8 mouse cellular contexts compared by ENCODE assay signal in genomic region chrX:162760958-162761515, GRCm38 (mm10). TPM values are rescaled to one million over a fixed set of nuclear protein-coding genes. Genes with fewer than 3 reads are reported as not detected.
A peak's percentile ranks its signal among the peaks of the same experiment; 100 is the strongest.
DNase-seq lines count a peak whose midpoint lies in the region; ATAC-seq and TF ChIP-seq lines count a peak whose summit lies in the region.

No protein-coding gene starts in this region.

- 14% methylated on average over 36 of the region's 50 CpGs for WGBS in heart, embryonic 12.5 days
- 18% methylated on average over 39 of the region's 50 CpGs for WGBS in embryonic facial prominence, embryonic 13.5 days
- 19% methylated on average over 37 of the region's 50 CpGs for WGBS in hindbrain, embryonic 15.5 days
- WGBS in liver, embryonic 12.5 days (ENCODE audit: insufficient replicate concordance) = 14% methylated on average over 35 of the region's 50 CpGs
- 23% methylated on average over 42 of the region's 50 CpGs for WGBS in olfactory bulb, adult 2 months

- H3K9me3 ChIP-seq in heart, embryonic 12.5 days (replicated peaks) = no peaks in the 10 kb centered on the region
- H3K9me3 ChIP-seq in MEL (replicated peaks; ENCODE audit: insufficient read depth, low read length) = no peaks in the 10 kb centered on the region
- no peaks in the 10 kb centered on the region for H3K9me3 ChIP-seq in embryonic facial prominence, embryonic 13.5 days
- H3K9me3 ChIP-seq in hindbrain, embryonic 15.5 days = no peaks in the 10 kb centered on the region
- no peaks in the 10 kb centered on the region for H3K9me3 ChIP-seq in liver, embryonic 12.5 days (replicated peaks)

- TF ChIP-seq CTCF in MEL (IDR thresholded peaks at IDR 0.05 in 2 of 3, conservative IDR thresholded peaks at IDR 0.05 in 1 of 3; ENCODE audit: control insufficient read depth in 1 of 3, insufficient read depth in 1 of 3, low read depth in 2 of 3, low read length in 3 of 3, poor library complexity in 1 of 3, severe bottlenecking in 1 of 3) = no peak
- TF ChIP-seq CTCF in olfactory bulb, adult 2 months (IDR thresholded peaks at IDR 0.05; ENCODE audit: insufficient read depth, low read depth, low read length) = no peak

- peak overlapping the region; percentile 65 for H3K4me2 ChIP-seq in heart, embryonic 12.5 days
- H3K4me2 ChIP-seq in embryonic facial prominence, embryonic 13.5 days = peak overlapping the region; percentile 60
- H3K4me2 ChIP-seq in hindbrain, embryonic 15.5 days = peak overlapping the region; percentile 59
- H3K4me2 ChIP-seq in liver, embryonic 12.5 days = peak overlapping the region; percentile 76

- H3K9ac ChIP-seq in heart, embryonic 12.5 days = peak overlapping the region; percentile 87
- H3K9ac ChIP-seq in MEL (ENCODE audit: control insufficient read depth, low read depth, low read length, poor library complexity, severe bottlenecking) = peak overlapping the region; percentile 100
- peak overlapping the region; percentile 83 for H3K9ac ChIP-seq in embryonic facial prominence, embryonic 13.5 days
- H3K9ac ChIP-seq in hindbrain, embryonic 15.5 days = peak overlapping the region; percentile 62
- peak overlapping the region; percentile 86 for H3K9ac ChIP-seq in liver, embryonic 12.5 days

- H3K4me1 ChIP-seq in heart, embryonic 12.5 days (replicated peaks) = 0 out of 2 replicates have a peak, but pooled peaks cover 2% of the 10 kb centered on the region
- H3K4me1 ChIP-seq in MEL (ENCODE audit: control insufficient read depth in 1 of 2, insufficient read depth in 2 of 2, low read length in 2 of 2) = peaks cover 2 to 6% of the 10 kb centered on the region in 2 experiments
- H3K4me1 ChIP-seq in embryonic facial prominence, embryonic 13.5 days = peaks cover 7% of the 10 kb centered on the region; the same call in 1 of the 2 replicates
- peaks cover 8% of the 10 kb centered on the region; the same call in 1 of the 2 replicates for H3K4me1 ChIP-seq in hindbrain, embryonic 15.5 days (replicated peaks)
- H3K4me1 ChIP-seq in liver, embryonic 12.5 days = peaks cover 18% of the 10 kb centered on the region
- H3K4me1 ChIP-seq in olfactory bulb, adult 2 months (ENCODE audit: control insufficient read depth, insufficient read depth, low read length) = peaks cover 5% of the 10 kb centered on the region

- no peak for TF ChIP-seq RAD21 in MEL (IDR thresholded peaks at IDR 0.05; ENCODE audit: low read depth, low read length)

- H3K36me3 ChIP-seq in heart, embryonic 12.5 days = peaks cover 14% of the 10 kb centered on the region
- peaks cover 25 to 31% of the 10 kb centered on the region in 2 experiments for H3K36me3 ChIP-seq in MEL (ENCODE audit: control insufficient read depth in 1 of 2, insufficient read depth in 2 of 2, low read length in 2 of 2)
- no peaks in the 10 kb centered on the region for H3K36me3 ChIP-seq in embryonic facial prominence, embryonic 13.5 days
- no peaks in the 10 kb centered on the region for H3K36me3 ChIP-seq in hindbrain, embryonic 15.5 days
- H3K36me3 ChIP-seq in liver, embryonic 12.5 days = peaks cover 22% of the 10 kb centered on the region

- no peak for ATAC-seq in heart, embryonic 12.5 days (ENCODE audit: insufficient number of reproducible peaks, low FRiP score)
- ATAC-seq in embryonic facial prominence, embryonic 13.5 days (ENCODE audit: insufficient number of reproducible peaks, insufficient read depth, low FRiP score, low TSS enrichment, low read depth) = no peak
- peak; percentile 20; the same call in 1 of the 2 replicates for ATAC-seq in hindbrain, embryonic 15.5 days (ENCODE audit: low FRiP score, low read depth)
- no peak for ATAC-seq in liver, embryonic 12.5 days

- TF ChIP-seq POLR2A in MEL (IDR thresholded peaks at IDR 0.05; ENCODE audit: control insufficient read depth in 1 of 2, insufficient read depth in 1 of 2, low read depth in 1 of 2, low read length in 2 of 2, poor library complexity in 1 of 2) = no peak
- no peak for TF ChIP-seq POLR2A in olfactory bulb, adult 2 months (IDR thresholded peaks at IDR 0.05; ENCODE audit: insufficient read depth, low read depth, low read length)

- TF ChIP-seq EP300 in MEL (IDR thresholded peaks at IDR 0.05; ENCODE audit: low read depth in 1 of 2, low read length in 2 of 2) = no peak; a peak in 1 of 4 replicates

- peak overlapping the region; percentile 99 for H3K27ac ChIP-seq in heart, embryonic 12.5 days (ENCODE audit: poor library complexity, severe bottlenecking)
- peak overlapping the region; percentile 53 for H3K27ac ChIP-seq in MEL (ENCODE audit: control insufficient read depth, low read depth, low read length)
- H3K27ac ChIP-seq in embryonic facial prominence, embryonic 13.5 days = peak overlapping the region; percentile 98
- peak overlapping the region; percentile 93 for H3K27ac ChIP-seq in hindbrain, embryonic 15.5 days (replicated peaks)
- peak overlapping the region; percentile 90 for H3K27ac ChIP-seq in liver, embryonic 12.5 days
- no peak overlapping the region for H3K27ac ChIP-seq in olfactory bulb, adult 2 months (ENCODE audit: insufficient read depth, low read depth, low read length)

- no peaks in the 10 kb centered on the region for H3K27me3 ChIP-seq in heart, embryonic 12.5 days (replicated peaks)
- no peaks in the 10 kb centered on the region for H3K27me3 ChIP-seq in MEL (ENCODE audit: control insufficient read depth in 1 of 2, insufficient read depth in 2 of 2, low read length in 2 of 2)
- H3K27me3 ChIP-seq in embryonic facial prominence, embryonic 13.5 days = peaks cover 5% of the 10 kb centered on the region; the same call in 1 of the 2 replicates
- no peaks in the 10 kb centered on the region for H3K27me3 ChIP-seq in hindbrain, embryonic 15.5 days
- H3K27me3 ChIP-seq in liver, embryonic 12.5 days (replicated peaks) = 0 out of 2 replicates have a peak, but pooled peaks cover 3% of the 10 kb centered on the region

- peaks cover 45% of the 10 kb centered on the region for H3K79me2 ChIP-seq in MEL (ENCODE audit: control insufficient read depth, insufficient read depth, low read length, poor library complexity)

- peak overlapping the region; percentile 74 for H3K4me3 ChIP-seq in heart, embryonic 12.5 days
- H3K4me3 ChIP-seq in MEL (ENCODE audit: control insufficient read depth in 1 of 2, insufficient read depth in 1 of 2, low read depth in 2 of 2, low read length in 2 of 2) = peak overlapping the region; percentile 81 to 92
- peak overlapping the region; percentile 63 for H3K4me3 ChIP-seq in embryonic facial prominence, embryonic 13.5 days
- peak overlapping the region; percentile 67 for H3K4me3 ChIP-seq in hindbrain, embryonic 15.5 days
- peak overlapping the region; percentile 75 for H3K4me3 ChIP-seq in liver, embryonic 12.5 days
- peak overlapping the region; percentile 76 for H3K4me3 ChIP-seq in olfactory bulb, adult 2 months (ENCODE audit: insufficient read depth, low read depth, low read length)

- no peak for DNase-seq in heart, adult 11 months
- peak; percentile 49 for DNase-seq in MEL (ENCODE audit: low read depth, low spot score)
- no peak for DNase-seq in thymus, postnatal 36 days

TF ChIP-seq in MEL, 35 proteins besides CTCF, POLR2A, EP300 and RAD21:
- TF ChIP-seq JUND (IDR thresholded peaks at IDR 0.05; ENCODE audit: low read depth, low read length) (no peak), E2F4 (IDR thresholded peaks at IDR 0.05; ENCODE audit: borderline replicate concordance, low read depth, low read length) (no peak), USF2 (IDR thresholded peaks at IDR 0.05; ENCODE audit: borderline replicate concordance in 1 of 2, insufficient read depth in 1 of 2, low read depth in 1 of 2, low read length in 2 of 2) (no peak), ZMIZ1 (IDR thresholded peaks at IDR 0.05; ENCODE audit: low read depth, low read length) (no peak), SIN3A (IDR thresholded peaks at IDR 0.05; ENCODE audit: low read length) (0 out of 2 replicates have a peak, but pooled peaks have one; percentile 3), MYC (IDR thresholded peaks at IDR 0.05; ENCODE audit: low read depth, low read length) (0 out of 2 replicates have a peak, but pooled peaks have one; percentile 20), MXI1 (IDR thresholded peaks at IDR 0.05; ENCODE audit: low read depth, low read length) (peak; percentile 85; the same call in 1 of the 2 replicates), NELFE (IDR thresholded peaks at IDR 0.05; ENCODE audit: low read depth, low read length) (no peak), TAL1 (IDR thresholded peaks at IDR 0.05; ENCODE audit: low read length) (no peak), POLR2AphosphoS5 (IDR thresholded peaks at IDR 0.05; ENCODE audit: borderline replicate concordance, low read depth, low read length) (no peak)

RNA-seq across cellular contexts. Expression of gene Rbbp7, which starts 0.8 kb away (rescaled TPM):
- 414 and 428 TPM in 2 replicates for polyA plus RNA-seq in heart, embryonic 12.5 days (2016; fragmentation: Nextera tagmentation; extraction: Ambion mirVana)
- 377 and 416 TPM in 2 replicates for total RNA-seq in MEL (2012; rRNA removed)
- polyA plus RNA-seq in MEL (2012; ENCODE audit: insufficient read depth in 1 of 2, insufficient read length in 2 of 2, low read depth in 1 of 2, low replicate concordance in 2 of 2, missing spikeins in 1 of 2) = 100 to 1,000 TPM; 217 to 558 TPM
- polyA plus RNA-seq in embryonic facial prominence, embryonic 13.5 days (2015; fragmentation: Nextera tagmentation; extraction: Ambion mirVana) = 435 and 458 TPM in 2 replicates
- 229 and 233 TPM in 2 replicates for polyA plus RNA-seq in hindbrain, embryonic 15.5 days (2015; fragmentation: Nextera tagmentation; extraction: Ambion mirVana)
- 289 and 294 TPM in 2 replicates for polyA plus RNA-seq in liver, embryonic 12.5 days (2016; fragmentation: Nextera tagmentation; extraction: Ambion mirVana)
- polyA plus RNA-seq in olfactory bulb, adult 2 months (2012; ENCODE audit: insufficient read depth, insufficient read length, low replicate concordance, missing spikeins) = 220 TPM in 1 of 2 replicates, not detected in the other
